ENCODE assay signal across 8 mouse cellular contexts in genomic region chr15:85792819-85793218, GRCm38 (mm10). TPM values are rescaled to one million over a fixed set of nuclear protein-coding genes. Genes with fewer than 3 reads are reported as not detected.
DNase-seq lines count a peak whose midpoint lies in the region; ATAC-seq lines count a peak whose summit lies in the region.
"Had no signal": no experiment of that assay in that cellular context is flagged by ENCODE, and none has a peak within 500 bp of the region (broad histone marks: within the 10 kb centered on the region; RNA-seq: fewer than 3 reads in every experiment).

No protein-coding gene starts in this region.

- DNase-seq in gastrocnemius, postnatal 10 days, result peak; percentile 59
- no peak for DNase-seq in gastrocnemius, adult 18-20 months (ENCODE audit: low spot score)
- peak; percentile 43 to 70 for DNase-seq in lung, postnatal 4 days
- no peak for DNase-seq in lung, postnatal 36 days
- DNase-seq in cerebellum, postnatal 36 days, result peak; percentile 30 to 34
- DNase-seq in kidney, postnatal 25 days, result no peak
- DNase-seq: thymus, postnatal 14 days had no signal

- ATAC-seq in megakaryocyte progenitor cell, adult 5-6 weeks (replicated peaks; ENCODE audit: poor library complexity), result peak; percentile 46; the same call in 1 of the 2 replicates

RNA-seq across cellular contexts. Expression of gene Cdpf1, which starts 18.7 kb away (rescaled TPM):
- total RNA-seq in gastrocnemius, postnatal 10 days (2021), result 10 to 100 TPM; 27.5 to 30.7 TPM
- total RNA-seq in gastrocnemius, adult 18-20 months (2021), result 10 to 100 TPM; 51.8 to 60.2 TPM
- 10.9 and 17.1 TPM in 2 replicates for total RNA-seq in megakaryocyte progenitor cell, adult 5-6 weeks (2015)
- 15.2 and 15.5 TPM in 2 replicates for total RNA-seq in megakaryocyte progenitor cell, adult 5-6 weeks (2017)

RNA-seq across cellular contexts. Expression of gene Pkdrej, which starts 28.7 kb away (rescaled TPM):
- total RNA-seq in gastrocnemius, postnatal 10 days (2021), result under 1 TPM; 0.20 to 0.31 TPM
- total RNA-seq in gastrocnemius, adult 18-20 months (2021), result under 1 TPM; 0.68 to 0.69 TPM
- 0.05 TPM in 2 replicates for total RNA-seq in megakaryocyte progenitor cell, adult 5-6 weeks (2015)
- 0.07 TPM in 1 of 2 replicates, not detected in the other for total RNA-seq in megakaryocyte progenitor cell, adult 5-6 weeks (2017)

RNA-seq across cellular contexts. Expression of gene Ttc38, which starts 39.3 kb away (rescaled TPM):
- 1 to 10 TPM; 4.2 to 6.8 TPM for total RNA-seq in gastrocnemius, postnatal 10 days (2021)
- total RNA-seq in gastrocnemius, adult 18-20 months (2021), result 1 to 10 TPM; 4.6 to 5.3 TPM
- total RNA-seq in megakaryocyte progenitor cell, adult 5-6 weeks (2015), result 1.9 and 2.4 TPM in 2 replicates
- 2.4 and 3.3 TPM in 2 replicates for total RNA-seq in megakaryocyte progenitor cell, adult 5-6 weeks (2017)

RNA-seq across cellular contexts. Expression of gene Ppara, which starts 58.0 kb away (rescaled TPM):
- 1 to 10 TPM; 5.0 to 6.5 TPM for total RNA-seq in gastrocnemius, postnatal 10 days (2021)
- total RNA-seq in gastrocnemius, adult 18-20 months (2021), result 10 to 100 TPM; 21.9 to 22.2 TPM
- not detected in 2 replicates for total RNA-seq in megakaryocyte progenitor cell, adult 5-6 weeks (2015)
- total RNA-seq in megakaryocyte progenitor cell, adult 5-6 weeks (2017), result not detected in 2 replicates

Comparison
In these comparisons a context has a peak if more than half of its experiments do, and no peak if none do; other contexts are left out.
1. DNase-seq: peak in gastrocnemius, postnatal 10 days (single experiment), lung, postnatal 4 days (2 of 2) and cerebellum, postnatal 36 days (2 of 2); none in gastrocnemius, adult 18-20 months (single experiment), lung, postnatal 36 days (single experiment) and kidney, postnatal 25 days (0 of 2).